8 mouse cellular contexts compared by ENCODE assay signal in the genomic region with DNA sequence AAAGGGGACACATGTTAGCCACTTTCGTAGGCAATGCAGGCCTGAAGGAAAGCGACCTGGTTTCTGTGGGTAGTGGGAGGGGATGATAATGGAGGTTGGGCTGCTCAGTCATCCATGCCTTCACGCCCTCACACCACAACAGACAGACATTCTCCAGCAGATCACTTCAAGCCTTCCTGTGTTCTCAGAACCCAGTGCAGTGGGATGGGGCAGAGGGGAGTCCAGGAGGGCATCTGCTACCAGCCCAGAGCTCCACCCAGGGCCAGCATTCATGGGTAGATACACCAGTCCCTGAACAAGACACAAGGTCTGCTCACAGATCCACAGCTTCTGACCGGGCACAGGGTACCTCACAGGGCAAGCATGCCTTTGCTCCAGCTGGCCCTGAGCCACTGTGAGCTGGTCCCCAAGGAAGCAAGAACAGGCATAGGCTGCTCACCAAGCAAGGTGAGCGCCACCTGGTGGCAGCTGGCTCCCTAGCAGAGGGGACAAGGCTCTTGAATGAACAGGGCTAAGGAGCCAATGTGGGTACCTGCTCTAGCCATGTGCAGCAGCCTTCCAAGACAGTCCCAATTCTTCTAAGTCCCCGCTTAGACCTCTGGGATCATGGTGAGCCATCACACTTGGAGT.
DNase-seq lines count a peak whose midpoint lies in the region; ATAC-seq and TF ChIP-seq lines count a peak whose summit lies in the region.

No protein-coding gene starts in this region.

- DNase-seq in c-Kit-positive CD71-negative TER-119-negative erythroid progenitor cells, embryonic 14.5 days (ENCODE audit: low read depth) = peak; percentile 72
- DNase-seq in forebrain, embryonic 11.5 days (ENCODE audit: low spot score) = peak; percentile 94
- DNase-seq in heart, postnatal 10 days = peak; percentile 79 to 87
- DNase-seq in layer of hippocampus, adult 18-20 months (ENCODE audit: low spot score in 2 of 2) = peak; percentile 46 to 87
- peak; percentile 88 for DNase-seq in lung, embryonic 14.5 days
- DNase-seq in ovary, postnatal 36 days (ENCODE audit: low spot score) = peak; percentile 82
- peak; percentile 85 for DNase-seq in thymus, postnatal 14 days

- intact Hi-C loops in heart, postnatal 10 days (cut with DNase I) = loop anchor here (1.0 to 5.0 kb wide), 3 partner anchors 54 to 102 kb away; no protein-coding TSS in a partner anchor

- TF ChIP-seq EP300 in ES-Bruce4 (IDR thresholded peaks at IDR 0.05; ENCODE audit: insufficient read depth, low read depth, low read length) = no peak

- WGBS in forebrain, embryonic 11.5 days = 15% methylated on average over 6 of the region's 6 CpGs
- WGBS in lung, embryonic 14.5 days = 23% methylated on average over 6 of the region's 6 CpGs

- H3K9ac ChIP-seq in ES-Bruce4 (ENCODE audit: low read depth, poor library complexity, severe bottlenecking) = no peak overlapping the region
- H3K9ac ChIP-seq in forebrain, embryonic 11.5 days (ENCODE audit: low read length) = no peak overlapping the region
- no peak overlapping the region for H3K9ac ChIP-seq in lung, embryonic 14.5 days

- H3K27ac ChIP-seq in ES-Bruce4 (ENCODE audit: insufficient read depth, low read length) = no peak overlapping the region
- H3K27ac ChIP-seq in forebrain, embryonic 11.5 days (ENCODE audit: low read depth, low read length) = no peak overlapping the region
- no peak overlapping the region for H3K27ac ChIP-seq in lung, embryonic 14.5 days (ENCODE audit: low read depth)

- H3K4me2 ChIP-seq in forebrain, embryonic 11.5 days (ENCODE audit: low read depth, low read length, severe bottlenecking) = no peak overlapping the region
- no peak overlapping the region for H3K4me2 ChIP-seq in lung, embryonic 14.5 days

- H3K4me3 ChIP-seq in ES-Bruce4 (ENCODE audit: low read depth, low read length) = no peak overlapping the region
- no peak overlapping the region for H3K4me3 ChIP-seq in forebrain, embryonic 11.5 days (ENCODE audit: low read depth, low read length)
- H3K4me3 ChIP-seq in lung, embryonic 14.5 days (ENCODE audit: low read depth, low read length) = no peak overlapping the region

- ATAC-seq in forebrain, embryonic 11.5 days (replicated peaks; ENCODE audit: low FRiP score) = peak; percentile 80
- peak; percentile 58; the same call in 1 of the 2 replicates for ATAC-seq in lung, embryonic 14.5 days (ENCODE audit: insufficient read depth)

- peaks cover 7% of the 10 kb centered on the region for H3K36me3 ChIP-seq in ES-Bruce4 (ENCODE audit: control insufficient read depth, insufficient read depth, low read length, poor library complexity, severe bottlenecking)
- H3K36me3 ChIP-seq in forebrain, embryonic 11.5 days (ENCODE audit: control insufficient read depth, insufficient read depth, low read length) = no peaks in the 10 kb centered on the region
- no peaks in the 10 kb centered on the region for H3K36me3 ChIP-seq in lung, embryonic 14.5 days (ENCODE audit: insufficient read depth)

- no peaks in the 10 kb centered on the region for H3K9me3 ChIP-seq in ES-Bruce4 (replicated peaks; ENCODE audit: control insufficient read depth, insufficient read depth, low read length, poor library complexity, severe bottlenecking)
- no peaks in the 10 kb centered on the region for H3K9me3 ChIP-seq in forebrain, embryonic 11.5 days (ENCODE audit: control insufficient read depth, low read length)
- no peaks in the 10 kb centered on the region for H3K9me3 ChIP-seq in lung, embryonic 14.5 days (ENCODE audit: low read depth, low read length)

- no peaks in the 10 kb centered on the region for H3K27me3 ChIP-seq in ES-Bruce4 (ENCODE audit: control insufficient read depth, insufficient read depth, low read length, poor library complexity, severe bottlenecking)
- H3K27me3 ChIP-seq in forebrain, embryonic 11.5 days (ENCODE audit: control insufficient read depth, insufficient read depth, low read length) = no peaks in the 10 kb centered on the region
- no peaks in the 10 kb centered on the region for H3K27me3 ChIP-seq in lung, embryonic 14.5 days (ENCODE audit: insufficient read depth, low read length)

- TF ChIP-seq POLR2A in ES-Bruce4 (IDR thresholded peaks at IDR 0.05; ENCODE audit: insufficient read depth, low read length) = no peak

- H3K4me1 ChIP-seq in ES-Bruce4 (ENCODE audit: control insufficient read depth, insufficient read depth, low read length) = no peaks in the 10 kb centered on the region
- H3K4me1 ChIP-seq in forebrain, embryonic 11.5 days (replicated peaks; ENCODE audit: control insufficient read depth, insufficient read depth, low read length) = no peaks in the 10 kb centered on the region; the same call in 1 of the 2 replicates
- no peaks in the 10 kb centered on the region for H3K4me1 ChIP-seq in lung, embryonic 14.5 days (ENCODE audit: insufficient read depth)

- peak; percentile 98 for TF ChIP-seq CTCF in ES-Bruce4 (IDR thresholded peaks at IDR 0.05; ENCODE audit: low read depth, low read length)
- TF ChIP-seq CTCF in lung, embryonic 14.5 days (IDR thresholded peaks at IDR 0.05; ENCODE audit: low read depth) = peak; percentile 92
